Mouse (Mus musculus) CD8-positive naive resting alpha-beta T cell, adult 57 days (primary cell): ENCODE measurements around the gene B230104I21Rik. TPM values are rescaled to one million over a fixed set of nuclear protein-coding genes. Genes with fewer than 3 reads are reported as not detected.

Experiments used
- total RNA-seq: library from RNA; stranded (reverse); gene quantifications from one replicate; pipeline ENCODE4 v1.2.4, GENCODE M21; 2023

The B230104I21Rik gene
- total RNA-seq, result not detected

DNA sequence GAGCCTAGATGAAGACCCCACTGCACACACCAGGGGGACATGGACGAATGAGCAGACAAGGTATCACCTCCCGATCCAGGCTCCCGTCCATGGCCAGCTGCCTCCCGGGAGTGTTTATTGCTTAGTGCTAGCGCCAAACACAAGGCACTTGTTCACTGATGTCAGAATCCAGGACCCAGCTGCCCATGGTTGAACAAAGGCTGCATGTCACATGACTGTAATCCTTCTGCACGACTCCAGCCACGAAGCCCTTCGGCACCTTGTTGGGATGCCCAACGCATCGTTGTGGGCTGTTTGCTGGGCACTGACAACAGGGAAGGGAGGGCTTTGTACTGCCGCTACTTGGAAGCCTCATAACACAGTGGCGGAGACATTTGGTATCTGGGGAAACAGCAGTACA lies at the start of gene B230104I21Rik:
TSS of gene B230104I21Rik (plus strand) at position 367 of the 400 bp plus-strand sequence.

GRCm38 (mm10) chr4:154301466-154301881 lies 34.5 kb upstream of the B230104I21Rik start, which contains the start of gene Arhgef16:
TSS of gene Arhgef16 (minus strand) at chr4:154301676.

Other genes starting within 250 kb of the B230104I21Rik start
- not detected for gene Trp73, start 195.9 kb upstream of the B230104I21Rik start, total RNA-seq
- gene Wrap73, start 193.8 kb upstream of the B230104I21Rik start, total RNA-seq, result 19.9 TPM
- 162 TPM for gene Tprgl, start 175.5 kb upstream of the B230104I21Rik start, total RNA-seq
- gene Megf6, start 165.4 kb upstream of the B230104I21Rik start, total RNA-seq, result not detected
- gene Arhgef16, start 34.5 kb upstream of the B230104I21Rik start, total RNA-seq, result not detected